Mouse (Mus musculus) MEL-GATA-1-ER (cell line): ENCODE measurements around the gene Mroh2a.

Experiments
- DNase-seq: peaks from one replicate; pipeline ENCODE4 v3.0.0-alpha.2; 2012; ENCODE audit warnings: low read depth; ENCODE audit errors: extremely low read depth

The Mroh2a gene

GRCm38 (mm10) chr1:88226670-88227379, at the start of gene Mroh2a:
TSS of gene Mroh2a (plus strand) at chr1:88226986.
- DNase-seq: no peak

- DNase-seq: no peak
Observed at GRCm38 (mm10) chr1:88179657-88180056, 47.1 kb upstream of the Mroh2a start.

- DNase-seq: no peak
Observed at GRCm38 (mm10) chr1:88186325-88186935, 40.4 kb upstream of the Mroh2a start.

- DNase-seq: no peak
Observed at GRCm38 (mm10) chr1:88192136-88192535, 34.6 kb upstream of the Mroh2a start.

- no peak for DNase-seq
Observed at GRCm38 (mm10) chr1:88195687-88196086, 31.1 kb upstream of the Mroh2a start.

GRCm38 (mm10) chr1:88197443-88197842, 29.3 kb upstream of the Mroh2a start:
- DNase-seq: no peak

- DNase-seq: no peak
Observed at GRCm38 (mm10) chr1:88199996-88200395, 26.8 kb upstream of the Mroh2a start.

- no peak for DNase-seq
Observed at GRCm38 (mm10) chr1:88200456-88200855, 26.3 kb upstream of the Mroh2a start, which contains the start of gene Ugt1a2. TSS of gene Ugt1a2 (plus strand) at chr1:88200601.

- DNase-seq: no peak
Observed at GRCm38 (mm10) chr1:88205294-88205922, 21.4 kb upstream of the Mroh2a start, which contains the start of gene Dnajb3. TSS of gene Dnajb3 (minus strand) at chr1:88205782.

GRCm38 (mm10) chr1:88206843-88207479, 19.8 kb upstream of the Mroh2a start:
- DNase-seq: peak; percentile 9

GRCm38 (mm10) chr1:88211812-88212211, 15.0 kb upstream of the Mroh2a start, which contains the start of gene Ugt1a1:
TSS of gene Ugt1a1 (plus strand) at chr1:88211959.
- DNase-seq: no peak

- no peak for DNase-seq
Observed at GRCm38 (mm10) chr1:88212341-88213045, 14.3 kb upstream of the Mroh2a start.

GRCm38 (mm10) chr1:88213061-88213460, 13.7 kb upstream of the Mroh2a start:
- DNase-seq: no peak

GRCm38 (mm10) chr1:88213766-88214461, 12.9 kb upstream of the Mroh2a start:
- DNase-seq: no peak

- no peak for DNase-seq
Observed at GRCm38 (mm10) chr1:88214462-88214952, 12.3 kb upstream of the Mroh2a start.

- DNase-seq: no peak
Observed at GRCm38 (mm10) chr1:88215466-88216380, 11.1 kb upstream of the Mroh2a start.

- DNase-seq: no peak
Observed at GRCm38 (mm10) chr1:88216551-88216950, 10.2 kb upstream of the Mroh2a start.

GRCm38 (mm10) chr1:88217144-88217543, 9.6 kb upstream of the Mroh2a start:
- no peak for DNase-seq

- no peak for DNase-seq
Observed at GRCm38 (mm10) chr1:88217576-88217975, 9.2 kb upstream of the Mroh2a start.
